Mouse (Mus musculus): ENCODE data around the gene Fam71d. TPM values are rescaled to one million over a fixed set of nuclear protein-coding genes. Genes with fewer than 3 reads are reported as not detected.

Gene Fam71d
- polyA plus RNA-seq, 1 experiment, result not detected

GRCm38 (mm10) chr12:78778423-78779067 is 87.2 kb downstream of the Fam71d start:
- no peaks in the 10 kb centered on the region for H3K27me3 ChIP-seq (ENCODE audit: control insufficient read depth, insufficient read depth, low read length, poor library complexity, severe bottlenecking)
- TF ChIP-seq EP300 (IDR thresholded peaks at IDR 0.05; ENCODE audit: insufficient read depth, low read depth, low read length) (no peak), CTCF (IDR thresholded peaks at IDR 0.05; ENCODE audit: low read depth, low read length) (no peak), POLR2A (IDR thresholded peaks at IDR 0.05; ENCODE audit: insufficient read depth, low read length) (no peak)
- H3K36me3 ChIP-seq (ENCODE audit: control insufficient read depth, insufficient read depth, low read length, poor library complexity, severe bottlenecking), result no peaks in the 10 kb centered on the region
- H3K9me3 ChIP-seq (replicated peaks; ENCODE audit: control insufficient read depth, insufficient read depth, low read length, poor library complexity, severe bottlenecking), result no peaks in the 10 kb centered on the region
- no peak overlapping the region for H3K9ac ChIP-seq (ENCODE audit: low read depth, poor library complexity, severe bottlenecking)
- H3K27ac ChIP-seq (ENCODE audit: insufficient read depth, low read length), result no peak overlapping the region
- no peak overlapping the region for H3K4me3 ChIP-seq (ENCODE audit: low read depth, low read length)
- H3K4me1 ChIP-seq (ENCODE audit: control insufficient read depth, insufficient read depth, low read length), result no peaks in the 10 kb centered on the region

Other genes starting within 250 kb of the Fam71d start
- 54.3 and 58.8 TPM in 2 replicates for gene Mpp5, start 57.4 kb downstream of the Fam71d start, polyA plus RNA-seq (2011; ENCODE audit: insufficient read depth, insufficient read length, low read depth, missing spikeins)
- gene Atp6v1d, start 170.1 kb downstream of the Fam71d start, polyA plus RNA-seq (2011; ENCODE audit: insufficient read depth, insufficient read length, low read depth, missing spikeins), result 77.8 and 83.9 TPM in 2 replicates
- gene Eif2s1, start 170.3 kb downstream of the Fam71d start, polyA plus RNA-seq (2011; ENCODE audit: insufficient read depth, insufficient read length, low read depth, missing spikeins), result 214 and 231 TPM in 2 replicates
- gene Plek2, start 215.4 kb downstream of the Fam71d start, polyA plus RNA-seq (2011; ENCODE audit: insufficient read depth, insufficient read length, low read depth, missing spikeins), result 3.0 and 4.1 TPM in 2 replicates

Data from ES-Bruce4 (cell line).